Mouse (Mus musculus) myocyte (in vitro differentiated cells): ENCODE results near the gene Cep68. TPM values are rescaled to one million over a fixed set of nuclear protein-coding genes. Genes with fewer than 3 reads are reported as not detected.

Source experiments
- H3K27me3 ChIP-seq: one replicate; pipeline ENCODE4 v1.6.1; 2011; ENCODE audit not compliant: control insufficient read depth, insufficient read depth, insufficient read length
- H3K36me3 ChIP-seq: one replicate; pipeline ENCODE4 v1.6.1; 2011; ENCODE audit not compliant: control insufficient read depth, insufficient read depth
- H3K4me2 ChIP-seq: one replicate; pipeline ENCODE4 v1.6.1; 2011; ENCODE audit warnings: low read depth, control low read depth
- H3K4me3 ChIP-seq: one replicate; pipeline ENCODE4 v1.5.1; 2011; ENCODE audit warnings: mild to moderate bottlenecking, control low read depth, moderate library complexity
- H3K79me2 ChIP-seq: one replicate; pipeline ENCODE4 v1.6.1; 2011; ENCODE audit not compliant: control insufficient read depth, insufficient read depth
- H3ac ChIP-seq: one replicate; pipeline ENCODE4 v1.6.1; 2011; ENCODE audit not compliant: control insufficient read depth, insufficient read length
- CEBPB ChIP-seq: IDR thresholded peaks from 2 replicates; pipeline ENCODE4 v1.6.1; 2011; ENCODE audit warnings: mild to moderate bottlenecking, moderate library complexity; ENCODE audit not compliant: poor library complexity, insufficient read depth, severe bottlenecking
- E2F4 ChIP-seq: IDR thresholded peaks from one replicate; pipeline ENCODE4 v1.6.1; 2011; ENCODE audit warnings: mild to moderate bottlenecking, control low read depth, moderate library complexity; ENCODE audit not compliant: insufficient read depth
- MAX ChIP-seq: IDR thresholded peaks from one replicate; pipeline ENCODE4 v1.6.1; 2011; ENCODE audit warnings: low read depth, mild to moderate bottlenecking, control low read depth
- MYOD1 ChIP-seq, 3 experiments: IDR thresholded peaks; one replicate each; pipeline ENCODE4 v1.6.1; 2011; ENCODE audit warnings: control low read depth in 2 of 3, low read depth in 2 of 3, mild to moderate bottlenecking in 2 of 3, moderate library complexity in 1 of 3; ENCODE audit not compliant: insufficient read length in 2 of 3, control insufficient read depth in 1 of 3
- MYOG ChIP-seq, 3 experiments: IDR thresholded peaks; one replicate each; pipeline ENCODE4 v1.6.1; 2011; ENCODE audit warnings: control low read depth in 2 of 3, low read depth in 2 of 3, mild to moderate bottlenecking in 2 of 3; ENCODE audit not compliant: insufficient read length in 2 of 3, control insufficient read depth in 1 of 3, insufficient read depth in 1 of 3
- POLR2A ChIP-seq: IDR thresholded peaks from one replicate; pipeline ENCODE4 v1.6.1; 2011; ENCODE audit warnings: low read depth, mild to moderate bottlenecking, control low read depth, moderate library complexity; ENCODE audit not compliant: insufficient read length
- POLR2AphosphoS2 ChIP-seq: IDR thresholded peaks from one replicate; pipeline ENCODE4 v1.6.1; 2011; ENCODE audit warnings: low read depth, control low read depth; ENCODE audit not compliant: insufficient read length
- SRF ChIP-seq: IDR thresholded peaks from one replicate; pipeline ENCODE4 v1.6.1; 2011; ENCODE audit warnings: low read depth; ENCODE audit not compliant: control insufficient read depth, insufficient read length
- TCF12 ChIP-seq: IDR thresholded peaks from one replicate; pipeline ENCODE4 v1.6.1; 2011; ENCODE audit warnings: mild to moderate bottlenecking, control low read depth; ENCODE audit not compliant: poor library complexity, insufficient read depth, severe bottlenecking
- TCF3 ChIP-seq: IDR thresholded peaks from one replicate; pipeline ENCODE4 v1.6.1; 2011; ENCODE audit warnings: low read depth, control low read depth; ENCODE audit not compliant: insufficient read length
- USF1 ChIP-seq: IDR thresholded peaks from one replicate; pipeline ENCODE4 v1.6.1; 2011; ENCODE audit warnings: low read depth, mild to moderate bottlenecking, control low read depth, moderate library complexity
- polyA plus RNA-seq: library from polyadenylated mRNA; unstranded; fragments of >200 nt; fragmentation: generic; extraction: Trizol; gene quantifications from one replicate; pipeline ENCODE4 v1.2.1, GENCODE M21; 2012; ENCODE audit warnings: missing spikeins

Gene Cep68
- polyA plus RNA-seq, 1 experiment, result 9.3 TPM

- Histone ChIP-seq H3K79me2 (peaks cover 13% of the 10 kb centered on the region), H3K4me2 (no peak overlapping the region), H3K27me3 (no peaks in the 10 kb centered on the region), H3ac (no peak overlapping the region), H3K36me3 (peaks cover 42% of the 10 kb centered on the region), H3K4me3 (no peak overlapping the region)
- no peak for TF ChIP-seq POLR2A
- TF ChIP-seq USF1, result no peak
- no peak for TF ChIP-seq CEBPB
- TF ChIP-seq MYOG (IDR thresholded peaks at IDR 0.05; ENCODE audit: control insufficient read depth in 1 of 3, insufficient read depth in 1 of 3, insufficient read length in 2 of 3, low read depth in 2 of 3), result no peak
- no peak for TF ChIP-seq E2F4
- TF ChIP-seq MYOD1 (IDR thresholded peaks at IDR 0.05; ENCODE audit: control insufficient read depth in 1 of 3, insufficient read length in 2 of 3, low read depth in 2 of 3), result no peak
- TF ChIP-seq TCF12, result no peak
- no peak for TF ChIP-seq TCF3
- TF ChIP-seq SRF, result no peak
Observed at GRCm38 (mm10) chr11:20240331-20240730, 8.9 kb downstream of the Cep68 start.

DNA sequence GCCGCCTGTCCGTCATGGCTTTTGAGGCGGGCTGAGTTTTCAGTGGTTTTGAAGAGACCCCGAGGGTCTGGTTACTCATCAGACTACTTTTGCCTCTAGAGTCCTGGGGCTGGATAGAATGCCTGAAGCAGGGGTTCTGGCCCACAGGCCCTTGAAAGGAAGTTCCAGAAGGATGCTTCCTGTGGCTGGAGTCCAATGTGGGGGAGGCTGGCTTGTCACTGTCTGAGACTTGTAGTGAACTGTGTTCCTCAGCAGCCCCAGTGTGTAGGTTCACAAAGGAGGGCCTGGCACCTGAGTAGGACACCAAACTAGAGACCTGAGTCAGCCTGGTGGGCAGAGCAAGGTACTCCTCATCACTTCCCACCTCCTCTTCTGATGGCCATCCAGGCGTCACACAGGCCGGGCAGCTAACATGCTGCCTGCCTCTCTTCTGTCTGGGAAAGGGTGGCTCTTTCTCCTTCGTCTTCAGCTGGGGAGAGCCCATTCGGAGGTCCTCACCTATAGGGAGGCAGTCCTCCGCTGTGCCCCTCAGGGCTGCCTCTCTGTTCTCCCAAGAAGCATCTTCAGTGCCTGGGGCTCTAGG is 9.9 kb downstream of the Cep68 start:
- Histone ChIP-seq H3K4me2 (no peak overlapping the region), H3ac (no peak overlapping the region)

DNA sequence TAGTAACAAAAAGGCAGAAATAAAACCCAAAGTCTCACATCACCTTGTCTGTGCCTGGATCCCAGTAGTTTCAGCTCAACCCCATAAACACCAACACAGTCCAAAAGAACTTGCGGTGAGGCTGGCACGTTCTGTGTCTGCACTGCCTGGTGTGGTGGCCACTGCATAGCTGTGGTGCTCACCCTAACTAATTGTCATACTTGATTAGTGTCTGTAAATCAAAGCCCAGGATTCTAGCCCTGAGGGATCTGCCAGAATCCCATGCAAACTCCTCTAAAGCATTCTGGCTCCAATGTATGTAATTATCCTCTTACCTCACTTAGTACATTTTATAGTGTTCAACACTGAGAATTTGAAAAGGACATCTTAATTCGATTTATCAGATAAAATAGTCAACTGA is 11.3 kb downstream of the Cep68 start:
- peak; percentile 32 for TF ChIP-seq POLR2AphosphoS2
- TF ChIP-seq CEBPB, result no peak
- TF ChIP-seq SRF, result no peak

More for the DNA sequence above, 9.9 kb downstream of the Cep68 start:
- no peaks in the 10 kb centered on the region for H3K27me3 ChIP-seq
- peaks cover 4% of the 10 kb centered on the region for H3K79me2 ChIP-seq
- peaks cover 51% of the 10 kb centered on the region for H3K36me3 ChIP-seq
- no peak overlapping the region for H3K4me3 ChIP-seq
- TF ChIP-seq USF1 (no peak), CEBPB (no peak), POLR2AphosphoS2 (peak; percentile 58)

GRCm38 (mm10) chr11:20237018-20237417 is 12.2 kb downstream of the Cep68 start:
- no peaks in the 10 kb centered on the region for H3K27me3 ChIP-seq
- no peak overlapping the region for H3ac ChIP-seq
- H3K36me3 ChIP-seq, result peaks cover 71% of the 10 kb centered on the region
- H3K4me3 ChIP-seq, result no peak overlapping the region
- TF ChIP-seq USF1 (no peak), POLR2AphosphoS2 (peak; percentile 21), E2F4 (no peak), TCF3 (no peak)
- H3K4me2 ChIP-seq, result no peak overlapping the region
- H3K79me2 ChIP-seq, result no peaks in the 10 kb centered on the region

More for the DNA sequence above, 11.3 kb downstream of the Cep68 start:
- no peak overlapping the region for H3ac ChIP-seq
- no peaks in the 10 kb centered on the region for H3K27me3 ChIP-seq
- H3K4me3 ChIP-seq, result no peak overlapping the region
- no peaks in the 10 kb centered on the region for H3K79me2 ChIP-seq
- H3K36me3 ChIP-seq, result peaks cover 65% of the 10 kb centered on the region
- no peak overlapping the region for H3K4me2 ChIP-seq

GRCm38 (mm10) chr11:20234233-20234632 is 15.0 kb downstream of the Cep68 start:
- H3ac ChIP-seq, result no peak overlapping the region
- no peak overlapping the region for H3K4me3 ChIP-seq
- no peaks in the 10 kb centered on the region for H3K27me3 ChIP-seq
- H3K36me3 ChIP-seq, result peaks cover 73% of the 10 kb centered on the region
- H3K79me2 ChIP-seq, result no peaks in the 10 kb centered on the region
- TF ChIP-seq POLR2AphosphoS2 (no peak), MAX (no peak), TCF3 (no peak), MYOG (IDR thresholded peaks at IDR 0.05; ENCODE audit: control insufficient read depth in 1 of 3, insufficient read depth in 1 of 3, insufficient read length in 2 of 3, low read depth in 2 of 3) (no peak), USF1 (no peak), E2F4 (no peak), POLR2A (no peak), CEBPB (no peak), TCF12 (no peak), SRF (no peak)
- no peak overlapping the region for H3K4me2 ChIP-seq
